Mouse (Mus musculus) forebrain, embryonic 11.5 days (tissue): ENCODE measurements around the gene Rrnad1. TPM values are rescaled to one million over a fixed set of nuclear protein-coding genes. Genes with fewer than 3 reads are reported as not detected.
"Not testable (repeated sequence)": the region's sequence is repeated elsewhere in the genome, so short reads cannot be mapped to it uniquely, and the experiment has no call there.

Experiments
- ATAC-seq: fragments of 200-750 bp; cut with Nextera tagmentation; replicated peaks from 2 replicates; pipeline ENCODE4 v1.8.0; 2017; ENCODE audit warnings: moderate TSS enrichment; ENCODE audit not compliant: low FRiP score
- DNase-seq: peaks from one replicate; pipeline ENCODE4 v3.0.0-alpha.2; 2017; ENCODE audit warnings: low spot score
- H3K27ac ChIP-seq: fragments of 300-500 bp; sonication (generic); 2 replicates; pipeline ENCODE4 v1.5.1; 2014; ENCODE audit warnings: low read depth, low read length
- H3K27me3 ChIP-seq: fragments of 300-500 bp; sonication (generic); 2 replicates; pipeline ENCODE4 v1.6.1; 2014; ENCODE audit warnings: mild to moderate bottlenecking, low read length, mixed read lengths; ENCODE audit not compliant: control insufficient read depth, insufficient read depth
- H3K36me3 ChIP-seq: fragments of 300-500 bp; sonication (generic); 2 replicates; pipeline ENCODE4 v1.6.1; 2014; ENCODE audit warnings: mild to moderate bottlenecking, low read length, moderate library complexity, mixed read lengths; ENCODE audit not compliant: control insufficient read depth, insufficient read depth
- H3K4me1 ChIP-seq: fragments of 300-500 bp; sonication (generic); replicated peaks from 2 replicates; pipeline ENCODE4 v1.6.1; 2014; ENCODE audit warnings: low read length, mixed read lengths; ENCODE audit not compliant: control insufficient read depth, insufficient read depth
- H3K4me2 ChIP-seq: fragments of 300-500 bp; sonication (generic); 2 replicates; pipeline ENCODE4 v1.6.1; 2014; ENCODE audit warnings: low read depth, mild to moderate bottlenecking, low read length, moderate library complexity, mixed read lengths; ENCODE audit not compliant: severe bottlenecking
- H3K4me3 ChIP-seq: fragments of 300-500 bp; sonication (generic); 2 replicates; pipeline ENCODE4 v1.5.1; 2014; ENCODE audit warnings: low read depth, low read length
- H3K9ac ChIP-seq: fragments of 300-500 bp; sonication (generic); 2 replicates; pipeline ENCODE4 v1.6.1; 2014; ENCODE audit warnings: low read length
- H3K9me3 ChIP-seq: fragments of 300-500 bp; sonication (generic); 2 replicates; pipeline ENCODE4 v1.6.1; 2016; ENCODE audit warnings: low read length, mixed read lengths; ENCODE audit not compliant: control insufficient read depth
- WGBS: fragments of 180-500 bp; shearing (Covaris S2); extraction: QIAGEN DNeasy Blood & Tissue Kit; methylation state at CpG from one replicate; pipeline ENCODE4 v1.1.7; 2014; 5-methylcytosine and 5-hydroxymethylcytosine counted together
- polyA plus RNA-seq: library from polyadenylated mRNA; unstranded; fragments of >200 nt; fragmentation: Nextera tagmentation; extraction: Ambion mirVana; gene quantifications from 2 replicates; pipeline ENCODE4 v1.2.1, GENCODE M21; 2014

Gene Rrnad1
- polyA plus RNA-seq, 1 experiment from 2014 or later, result 22.2 TPM

DNA sequence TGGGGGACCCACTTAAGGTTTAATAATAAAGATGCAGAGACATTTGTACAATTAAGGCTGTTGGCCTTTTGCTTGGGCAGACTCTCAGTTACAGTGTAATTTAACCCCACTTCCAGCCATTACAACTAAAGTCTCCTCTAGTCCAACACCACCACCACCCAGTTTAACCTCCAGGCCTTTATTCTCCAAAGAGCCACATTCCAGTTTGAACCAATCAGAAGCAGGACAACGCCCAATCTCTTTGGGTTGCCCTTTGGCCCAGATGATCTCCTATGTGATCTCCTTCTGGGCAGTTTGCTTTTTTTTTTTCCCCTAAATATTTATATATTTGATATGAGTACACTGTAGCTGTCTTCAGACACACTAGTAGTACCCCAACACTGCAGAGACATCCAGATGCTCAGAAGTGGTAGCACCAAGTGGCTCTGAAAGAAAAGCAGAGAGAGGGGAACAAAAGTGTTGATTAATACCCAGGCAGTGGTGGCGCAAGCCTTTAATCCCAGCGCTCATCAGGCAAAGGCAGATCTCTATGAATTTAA lies 37.1 kb downstream of the Rrnad1 start:
- Histone ChIP-seq H3K4me2 (no peak overlapping the region), H3K27ac (no peak overlapping the region), H3K9ac (no peak overlapping the region), H3K36me3 (no peaks in the 10 kb centered on the region), H3K27me3 (no peaks in the 10 kb centered on the region), H3K9me3 (no peaks in the 10 kb centered on the region), H3K4me1 (no peaks in the 10 kb centered on the region), H3K4me3 (no peak overlapping the region)
- no peak for ATAC-seq
- no peak for DNase-seq
- WGBS, result 69% methylated on average over 3 of the region's 3 CpGs

DNA sequence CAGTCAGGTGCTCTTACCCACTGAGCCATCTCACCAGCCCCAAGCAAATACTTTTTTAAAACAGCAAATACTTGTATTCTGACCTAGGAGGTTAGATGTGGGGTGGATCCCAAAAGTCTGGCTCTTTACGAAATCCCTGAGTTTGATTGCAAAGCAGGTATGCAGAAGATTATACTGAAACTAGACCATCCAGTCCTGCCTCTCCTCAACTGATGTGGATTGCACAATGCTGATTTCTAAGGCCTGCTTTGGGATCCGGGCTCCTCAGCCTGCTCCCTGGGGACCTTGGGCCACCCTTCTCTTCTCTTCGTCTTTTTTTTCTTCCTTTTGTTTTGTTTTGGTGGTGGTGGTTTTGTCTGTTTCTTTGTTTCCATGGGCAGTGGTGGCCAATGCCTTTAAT lies 39.0 kb downstream of the Rrnad1 start:
- 43% methylated on average over 3 of the region's 3 CpGs for WGBS
- ATAC-seq (no peak), DNase-seq (no peak)
- H3K27ac ChIP-seq, result no peak overlapping the region
- no peak overlapping the region for H3K9ac ChIP-seq
- no peaks in the 10 kb centered on the region; the same call in 1 of the 2 replicates for H3K9me3 ChIP-seq
- H3K36me3 ChIP-seq, result no peaks in the 10 kb centered on the region
- no peak overlapping the region for H3K4me2 ChIP-seq
- H3K4me1 ChIP-seq, result no peaks in the 10 kb centered on the region
- H3K4me3 ChIP-seq, result no peak overlapping the region
- no peaks in the 10 kb centered on the region for H3K27me3 ChIP-seq

GRCm38 (mm10) chr3:87887400-87887799 lies 43.1 kb downstream of the Rrnad1 start:
- H3K36me3 ChIP-seq, H3K27ac ChIP-seq, ATAC-seq, DNase-seq, H3K9ac ChIP-seq, H3K9me3 ChIP-seq, H3K4me1 ChIP-seq, H3K4me2 ChIP-seq, H3K4me3 ChIP-seq, H3K27me3 ChIP-seq: not testable (repeated sequence)
- WGBS, result 80% methylated on average over 4 of the region's 4 CpGs

DNA sequence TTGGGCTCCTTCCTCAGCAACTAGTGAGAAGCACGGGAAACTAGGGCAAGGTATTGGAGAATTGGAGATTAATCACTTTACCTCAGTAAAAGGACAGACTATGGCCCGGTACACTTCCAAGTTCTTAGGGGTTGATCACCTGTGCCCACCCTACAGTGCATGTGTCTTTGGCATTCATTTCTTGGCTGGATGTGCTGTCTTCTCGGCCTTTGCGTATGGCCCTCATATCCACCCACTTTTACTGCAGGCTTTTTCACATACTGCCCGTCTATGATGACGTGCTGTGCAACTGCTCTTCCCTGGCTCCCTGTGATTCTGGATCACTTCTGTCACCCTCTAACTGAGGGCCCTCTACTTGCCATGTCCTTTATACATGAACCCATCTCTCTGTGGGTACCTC lies 44.1 kb downstream of the Rrnad1 start:
- peaks cover under 1% of the 10 kb centered on the region; the same call in 1 of the 2 replicates for H3K36me3 ChIP-seq
- H3K4me3 ChIP-seq, result no peak overlapping the region
- ATAC-seq (no peak), DNase-seq (no peak)
- no peak overlapping the region for H3K4me2 ChIP-seq
- H3K27ac ChIP-seq, result no peak overlapping the region
- H3K9me3 ChIP-seq, result no peaks in the 10 kb centered on the region; the same call in 1 of the 2 replicates
- H3K27me3 ChIP-seq, result no peaks in the 10 kb centered on the region
- H3K4me1 ChIP-seq, result peaks cover 5% of the 10 kb centered on the region; the same call in 1 of the 2 replicates
- 90% methylated on average over 6 of the region's 6 CpGs for WGBS
- H3K9ac ChIP-seq, result no peak overlapping the region

DNA sequence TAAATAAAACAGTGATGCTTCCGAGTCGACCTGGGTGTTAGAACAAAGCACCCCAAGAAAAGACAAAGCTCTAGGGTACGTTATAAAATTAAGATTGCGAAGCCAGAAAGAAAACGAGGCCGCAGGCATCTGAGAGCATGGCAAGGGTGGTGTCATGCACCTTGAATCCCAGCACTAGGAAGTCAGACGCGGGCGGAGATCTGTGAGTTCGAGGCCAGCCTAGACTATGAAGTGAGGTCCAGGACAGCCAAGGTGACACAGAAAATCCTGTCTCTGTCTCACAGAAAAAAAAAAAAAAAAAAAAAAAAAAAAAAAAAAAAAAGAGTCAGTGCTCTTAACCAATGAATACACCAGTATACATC lies 44.5 kb downstream of the Rrnad1 start:
- Histone ChIP-seq H3K36me3 (peaks cover 3% of the 10 kb centered on the region; the same call in 1 of the 2 replicates), H3K27ac (no peak overlapping the region), H3K4me2 (peak overlapping the region; percentile 38), H3K27me3 (no peaks in the 10 kb centered on the region), H3K9me3 (no peaks in the 10 kb centered on the region; the same call in 1 of the 2 replicates), H3K4me3 (peak overlapping the region; percentile 97), H3K4me1 (peaks cover 5% of the 10 kb centered on the region; the same call in 1 of the 2 replicates), H3K9ac (peak overlapping the region; percentile 13; the same call in 1 of the 2 replicates)
- peak; percentile 18; the same call in 1 of the 2 replicates for ATAC-seq
- peak; percentile 61 for DNase-seq
- WGBS, result 11% methylated on average over 10 of the region's 10 CpGs

DNA sequence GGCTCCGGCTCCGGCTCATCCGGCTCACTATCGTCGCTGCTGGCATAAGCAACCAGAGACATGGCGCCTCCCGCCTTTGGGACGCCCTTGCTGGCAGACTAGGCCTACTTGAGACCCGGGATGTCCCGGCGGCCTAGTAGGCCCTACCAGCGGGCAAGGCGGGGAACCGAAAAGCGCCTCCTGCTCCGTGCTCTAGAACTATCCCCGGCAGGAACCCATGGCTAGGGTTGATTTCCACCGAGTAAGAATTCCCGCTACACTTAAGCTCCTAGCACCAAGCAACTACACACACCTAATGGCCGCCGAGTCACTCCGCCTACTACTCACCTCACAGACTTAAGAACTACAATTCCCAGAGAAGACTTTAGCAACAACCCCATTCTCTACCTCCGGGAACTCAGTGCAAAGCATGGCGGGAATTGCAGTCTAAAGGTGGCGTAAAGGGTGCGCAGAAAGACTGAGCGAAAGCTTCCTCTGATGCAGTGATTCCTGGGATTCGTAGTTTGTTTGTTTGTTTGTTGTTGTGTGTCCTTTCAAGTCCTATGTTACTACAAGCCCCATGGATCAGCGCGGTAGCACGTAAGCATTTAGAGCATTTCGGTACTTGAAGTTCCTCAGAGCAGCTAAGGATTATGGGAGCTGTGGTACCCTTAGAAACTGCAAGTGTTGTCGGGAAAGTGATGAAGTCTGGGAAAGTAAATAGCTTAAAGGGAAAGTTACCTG lies 45.1 kb downstream of the Rrnad1 start, which contains the start of gene Prcc:
Gene Prcc, minus strand, starts transcription at position 328 of the 723 bp plus-strand sequence.
- H3K27me3 ChIP-seq, result no peaks in the 10 kb centered on the region
- peaks cover 5% of the 10 kb centered on the region; the same call in 1 of the 2 replicates for H3K4me1 ChIP-seq
- H3K9ac ChIP-seq, result peak within 1 kb of the TSS; percentile 92
- H3K4me2 ChIP-seq, result peak within 1 kb of the TSS; percentile 59
- DNase-seq (peak; percentile 89), ATAC-seq (peak; percentile 98)
- H3K36me3 ChIP-seq, result peaks cover 3% of the 10 kb centered on the region
- H3K9me3 ChIP-seq, result no peaks in the 10 kb centered on the region; the same call in 1 of the 2 replicates
- peak within 1 kb of the TSS; percentile 68 for H3K27ac ChIP-seq
- peak within 1 kb of the TSS; percentile 97 for H3K4me3 ChIP-seq
- under 1% methylated on average over 33 of the region's 33 CpGs for WGBS

- Histone ChIP-seq H3K27me3 (no peaks in the 10 kb centered on the region), H3K27ac (peak overlapping the region; percentile 68), H3K4me1 (peaks cover 5% of the 10 kb centered on the region; the same call in 1 of the 2 replicates), H3K9me3 (no peaks in the 10 kb centered on the region; the same call in 1 of the 2 replicates), H3K36me3 (peaks cover 3% of the 10 kb centered on the region), H3K4me2 (peak overlapping the region; percentile 59), H3K9ac (peak overlapping the region; percentile 92), H3K4me3 (peak overlapping the region; percentile 97)
- peak; percentile 34 for ATAC-seq
- peak; percentile 75 for DNase-seq
- under 1% methylated on average over 28 of the region's 28 CpGs for WGBS
Observed at GRCm38 (mm10) chr3:87884708-87885251, 45.7 kb downstream of the Rrnad1 start.

DNA sequence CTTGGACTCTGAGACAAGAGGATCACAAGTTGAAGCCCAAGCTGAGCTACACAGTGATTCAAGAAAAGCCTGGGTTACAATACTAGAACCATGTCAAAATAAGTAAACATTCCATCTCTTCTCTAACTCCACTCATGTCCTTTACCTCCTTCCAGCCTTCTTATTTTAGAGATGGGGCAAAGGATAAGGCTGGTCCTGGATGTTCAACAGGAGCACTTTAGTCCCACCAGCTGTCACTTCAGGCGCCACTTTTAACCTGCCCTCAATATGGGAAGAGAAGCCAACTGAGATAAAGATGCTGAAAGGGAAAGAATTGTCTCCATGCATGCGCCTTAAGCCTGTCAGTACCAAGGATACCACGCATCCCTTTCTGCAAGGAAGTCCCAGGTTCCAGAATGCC lies 46.2 kb downstream of the Rrnad1 start:
- H3K4me3 ChIP-seq, result peak overlapping the region; percentile 97
- peak overlapping the region; percentile 59 for H3K4me2 ChIP-seq
- no peak for DNase-seq
- H3K27me3 ChIP-seq, result no peaks in the 10 kb centered on the region
- H3K9ac ChIP-seq, result peak overlapping the region; percentile 92
- ATAC-seq, result no peak
- H3K9me3 ChIP-seq, result no peaks in the 10 kb centered on the region; the same call in 1 of the 2 replicates
- H3K27ac ChIP-seq, result no peak overlapping the region
- 5% methylated on average over 3 of the region's 3 CpGs for WGBS
- H3K4me1 ChIP-seq, result peaks cover 5% of the 10 kb centered on the region; the same call in 1 of the 2 replicates
- peaks cover 3% of the 10 kb centered on the region for H3K36me3 ChIP-seq
